Mouse (Mus musculus) liver, adult (tissue): ENCODE results near the gene Abcc4.

Source experiments
- GATA4 ChIP-seq: IDR thresholded peaks from 2 replicates; pipeline ENCODE4 v1.6.1; 2014; ENCODE audit warnings: mild to moderate bottlenecking, low read length; ENCODE audit not compliant: insufficient replicate concordance

The Abcc4 gene

DNA sequence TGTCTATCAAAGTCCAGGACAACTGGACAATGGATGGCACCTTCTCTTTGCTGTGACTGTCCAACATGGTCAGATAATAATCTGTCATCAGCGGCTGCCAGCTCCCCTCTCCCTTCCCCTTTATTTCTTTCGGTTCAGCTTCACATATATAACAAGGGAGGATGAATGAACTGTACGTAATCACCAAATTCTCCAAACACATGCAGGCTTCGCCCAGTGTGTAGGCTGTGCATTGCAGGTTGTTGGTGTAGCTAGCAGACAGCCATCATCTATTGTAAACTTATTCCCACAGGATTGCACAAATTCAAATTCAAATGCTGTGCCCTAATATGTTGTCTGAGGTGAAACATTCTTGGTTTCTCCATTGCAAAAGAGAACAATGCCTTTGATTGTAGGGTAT is 271.2 kb downstream of the Abcc4 start:
- no peak for TF ChIP-seq GATA4

DNA sequence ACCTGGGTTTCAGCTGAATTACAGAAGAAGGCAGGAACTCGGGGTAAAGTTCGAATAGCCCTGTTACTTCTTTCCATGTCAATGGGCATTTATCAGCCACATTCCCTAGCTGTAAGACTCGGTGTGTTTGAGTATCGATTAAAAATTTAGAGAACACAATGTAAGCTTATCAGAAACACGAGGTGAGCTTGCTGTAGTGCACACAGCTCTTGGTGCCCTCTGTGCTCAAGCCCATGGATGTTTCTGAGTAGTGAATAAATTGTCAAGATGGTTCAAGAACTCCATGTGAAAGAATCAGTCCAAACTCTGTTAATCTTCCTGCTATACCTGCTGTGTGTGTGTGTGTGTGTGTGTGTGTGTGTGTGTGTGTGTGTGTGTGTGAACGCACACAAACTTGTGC is 272.2 kb downstream of the Abcc4 start:
- no peak for TF ChIP-seq GATA4
